Mouse (Mus musculus) heart, adult 2 months (tissue): ENCODE measurements around the gene Cygb.
A peak's percentile ranks its signal among the peaks of the same experiment; 100 is the strongest.

ENCODE experiments used
- EP300 ChIP-seq: fragments of 200-500 bp; IDR thresholded peaks from 2 replicates; pipeline ENCODE4 v1.6.1; 2011; ENCODE audit warnings: low read depth, low read length, control low read depth; ENCODE audit not compliant: insufficient read depth
- POLR2A ChIP-seq: fragments of 200-500 bp; IDR thresholded peaks from 2 replicates; pipeline ENCODE4 v1.6.1; 2011; ENCODE audit warnings: mild to moderate bottlenecking, low read depth, low read length, control low read depth; ENCODE audit not compliant: insufficient read depth

DNA sequence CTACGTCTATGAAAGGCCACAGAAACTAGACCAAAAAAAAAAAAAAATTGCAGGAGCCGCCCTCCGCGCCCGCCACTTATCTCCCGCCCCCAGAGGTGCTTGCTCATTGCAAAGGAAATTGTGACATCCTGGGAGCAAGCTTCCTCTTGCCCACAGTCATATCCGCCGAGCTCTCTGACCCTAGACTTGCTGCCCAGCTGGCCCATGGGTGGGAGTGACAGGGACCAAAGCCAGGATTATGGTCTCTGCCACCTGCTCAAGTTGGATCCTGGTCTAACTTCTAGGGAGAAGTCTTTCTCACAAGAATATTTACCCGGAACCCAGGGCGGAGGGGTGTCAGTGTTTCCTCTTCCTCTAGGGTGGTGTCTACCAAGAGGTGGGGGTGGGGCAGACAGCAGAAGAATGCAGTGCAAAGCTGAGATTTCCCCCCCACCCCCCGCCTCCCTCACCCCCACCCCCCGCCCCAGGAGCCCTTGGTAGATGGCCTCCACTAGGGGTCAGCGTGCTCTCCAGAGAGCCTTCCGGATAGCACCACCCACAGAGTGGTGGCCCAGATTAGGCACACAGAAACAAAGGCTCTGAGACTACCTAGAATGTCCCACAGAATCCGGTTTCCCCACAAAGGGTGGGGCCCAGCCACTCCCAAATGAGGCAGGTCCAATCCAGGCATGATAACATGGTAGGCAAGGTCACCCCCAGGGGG lies 38.2 kb downstream of the Cygb start:
- TF ChIP-seq POLR2A (no peak; the same call in 1 of the 2 replicates), EP300 (peak; percentile 49; the same call in 1 of the 2 replicates)
